Mouse (Mus musculus) thymus, postnatal 0 days (tissue): Measurements from ENCODE around the gene Eefsec. TPM values are rescaled to one million over a fixed set of nuclear protein-coding genes. Genes with fewer than 3 reads are reported as not detected.

Experiments used
- DNase-seq: peaks from one replicate; pipeline ENCODE4 v3.0.0-alpha.2; 2015; ENCODE audit warnings: low spot score
- polyA plus RNA-seq: library from polyadenylated mRNA; unstranded; fragments of >200 nt; fragmentation: Nextera tagmentation; extraction: Ambion mirVana; gene quantifications from 2 replicates; pipeline ENCODE4 v1.2.1, GENCODE M21; 2015

Gene Eefsec
- polyA plus RNA-seq, 1 experiment from 2014 or later, result 117 TPM

GRCm38 (mm10) chr6:88210182-88210581 is 236.2 kb downstream of the Eefsec start:
- no peak for DNase-seq

- DNase-seq, result no peak
Measured at GRCm38 (mm10) chr6:88209453-88209852, 236.9 kb downstream of the Eefsec start.

DNA sequence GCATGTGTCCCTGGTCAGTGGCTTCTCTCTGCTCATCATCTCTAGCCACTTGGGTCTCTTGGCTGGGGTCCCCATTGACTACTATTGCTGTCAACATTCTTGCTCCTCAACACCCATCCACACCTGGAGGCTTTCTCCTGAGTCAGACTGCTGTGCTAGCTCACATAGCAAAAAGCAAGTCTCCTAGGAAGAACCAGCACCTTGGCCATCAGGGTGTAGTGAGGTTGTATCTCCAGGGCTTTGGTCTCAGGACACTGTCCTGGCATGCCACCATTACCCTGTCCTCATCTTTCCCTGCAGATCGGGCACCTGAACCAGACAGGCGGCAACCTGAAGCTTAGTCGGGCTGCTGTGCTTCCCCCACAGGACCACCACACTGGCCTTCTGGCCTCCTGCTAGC is 238.0 kb downstream of the Eefsec start:
- DNase-seq, result no peak

- DNase-seq, result no peak
Measured at GRCm38 (mm10) chr6:88207403-88208033, 238.8 kb downstream of the Eefsec start.

Other genes with a start within 250 kb of the Eefsec start
- not detected in 2 replicates for gene Dnajb8, start 224.3 kb downstream of the Eefsec start, polyA plus RNA-seq
- 126 and 147 TPM in 2 replicates for gene Ruvbl1, start 18.9 kb upstream of the Eefsec start, polyA plus RNA-seq
- gene Sec61a1, start 72.4 kb upstream of the Eefsec start, polyA plus RNA-seq, result 138 and 139 TPM in 2 replicates
- gene Kbtbd12, start 191.4 kb upstream of the Eefsec start, polyA plus RNA-seq, result 0.13 and 0.21 TPM in 2 replicates